Mouse (Mus musculus): ENCODE data around the gene Nrxn3.

- TF ChIP-seq CTCF (IDR thresholded peaks at IDR 0.05; ENCODE audit: low read depth) (no peak), EP300 (IDR thresholded peaks at IDR 0.05; ENCODE audit: low read depth) (no peak)
Measured at GRCm38 (mm10) chr12:88976621-88977020, 253.9 kb downstream of the Nrxn3 start.

Measured in liver, postnatal 0 days (tissue).